Mouse (Mus musculus) bone marrow macrophage, adult 2 months (primary cell): ENCODE data around the gene Atp7a.

ENCODE experiments used
- CTCF ChIP-seq: IDR thresholded peaks from 2 replicates; pipeline ENCODE4 v1.5.1; 2012; ENCODE audit warnings: low read depth, mild to moderate bottlenecking, low read length, moderate library complexity
- POLR2A ChIP-seq: IDR thresholded peaks from 2 replicates; pipeline ENCODE4 v1.6.1; 2012; ENCODE audit warnings: mild to moderate bottlenecking, low read depth, low read length, borderline replicate concordance

DNA sequence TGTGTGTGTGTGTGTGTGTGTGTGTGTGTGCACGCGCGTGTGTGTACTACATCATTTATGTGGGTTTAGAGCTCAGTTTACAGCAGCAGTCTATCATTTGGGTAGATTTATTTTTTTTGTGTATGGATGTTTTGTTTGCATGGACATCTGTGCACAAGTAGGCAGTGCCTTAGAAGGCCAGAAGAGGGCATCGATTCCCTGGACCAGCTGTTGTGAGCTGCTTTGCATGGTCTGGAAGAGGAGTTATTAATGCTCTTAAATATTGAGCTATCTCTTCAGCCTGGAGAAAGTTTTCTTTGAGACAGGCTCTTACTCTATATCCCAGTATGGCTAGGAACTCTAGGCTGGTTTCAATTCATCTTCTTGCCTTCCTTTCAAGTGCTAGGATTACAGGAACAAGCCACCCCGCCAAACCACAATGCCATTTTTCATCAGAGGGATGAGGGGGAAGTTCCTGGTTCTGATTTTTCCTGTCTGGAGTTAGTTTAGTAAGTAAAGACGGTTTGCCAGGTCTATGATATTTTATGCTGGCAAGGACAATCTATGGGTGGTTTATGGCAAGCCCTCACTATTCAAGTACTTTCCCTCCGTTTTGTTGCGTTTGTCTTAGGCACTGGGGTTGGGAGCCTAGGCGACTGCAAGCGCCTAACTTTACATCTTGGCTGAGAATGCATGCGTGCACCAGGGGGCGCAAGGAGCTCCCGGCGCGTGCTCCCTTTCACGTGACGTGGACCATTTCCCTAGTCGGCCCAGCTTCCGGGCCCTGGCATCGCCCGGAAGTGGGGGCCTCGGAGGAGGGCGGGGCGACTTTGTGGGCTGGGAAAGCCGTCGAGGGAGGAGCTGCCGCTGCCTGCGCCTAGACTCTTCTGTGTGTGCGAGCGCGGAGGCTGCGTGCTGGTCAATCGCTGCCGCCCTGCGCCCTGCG lies at the start of gene Atp7a:
- TF ChIP-seq POLR2A = no peak
- peak; percentile 28; the same call in 1 of the 2 replicates for TF ChIP-seq CTCF
